Mouse (Mus musculus) forebrain, postnatal 0 days (tissue): ENCODE results near the gene Rab20. TPM values are rescaled to one million over a fixed set of nuclear protein-coding genes. Genes with fewer than 3 reads are reported as not detected.

Experiments used
- ATAC-seq: fragments of 200-750 bp; cut with Nextera tagmentation; 2 replicates; pipeline ENCODE4 v1.8.0; 2017; ENCODE audit warnings: mild to moderate bottlenecking, moderate library complexity
- DNase-seq: peaks from one replicate; pipeline ENCODE4 v3.0.0-alpha.2; 2015
- H3K27ac ChIP-seq: fragments of 300-500 bp; sonication (generic); 2 replicates; pipeline ENCODE4 v1.5.1; 2014; ENCODE audit warnings: low read depth, mild to moderate bottlenecking, antibody characterized with exemption, low read length, moderate library complexity, mixed read lengths
- H3K27me3 ChIP-seq: fragments of 300-500 bp; sonication (generic); 2 replicates; pipeline ENCODE4 v1.6.1; 2014; ENCODE audit warnings: mild to moderate bottlenecking, low read length, mixed read lengths; ENCODE audit not compliant: insufficient read depth
- H3K36me3 ChIP-seq: fragments of 300-500 bp; sonication (generic); 2 replicates; pipeline ENCODE4 v1.6.1; 2014; ENCODE audit warnings: mild to moderate bottlenecking, moderate library complexity; ENCODE audit not compliant: insufficient read depth
- H3K4me1 ChIP-seq: fragments of 300-500 bp; sonication (generic); 2 replicates; pipeline ENCODE4 v1.6.1; 2014; ENCODE audit warnings: antibody characterized with exemption; ENCODE audit not compliant: insufficient read depth
- H3K4me2 ChIP-seq: fragments of 300-500 bp; sonication (generic); 2 replicates; pipeline ENCODE4 v1.6.1; 2014; ENCODE audit warnings: low read depth, mild to moderate bottlenecking, moderate library complexity
- H3K4me3 ChIP-seq: fragments of 300-500 bp; sonication (generic); 2 replicates; pipeline ENCODE4 v1.5.1; 2014; ENCODE audit warnings: low read depth, low read length, mixed read lengths
- H3K9ac ChIP-seq: fragments of 300-500 bp; sonication (generic); 2 replicates; pipeline ENCODE4 v1.6.1; 2014; ENCODE audit warnings: mild to moderate bottlenecking
- H3K9me3 ChIP-seq: fragments of 300-500 bp; sonication (generic); 2 replicates; pipeline ENCODE4 v1.6.1; 2016; ENCODE audit warnings: low read length
- CTCF ChIP-seq: sonication (generic); IDR thresholded peaks from 2 replicates; pipeline ENCODE4 v1.5.1; 2016; ENCODE audit warnings: antibody characterized with exemption, control low read depth, low read depth
- WGBS: fragments of 180-500 bp; shearing (Covaris S2); extraction: QIAGEN DNeasy Blood & Tissue Kit; methylation state at CpG from one replicate; pipeline ENCODE4 v1.1.7; 2014; 5-methylcytosine and 5-hydroxymethylcytosine counted together
- polyA plus RNA-seq: library from polyadenylated mRNA; unstranded; fragments of >200 nt; fragmentation: Nextera tagmentation; extraction: Ambion mirVana; gene quantifications from 2 replicates; pipeline ENCODE4 v1.2.1, GENCODE M21; 2015
- total RNA-seq: library from RNA; depleted of rRNA; stranded (reverse); fragments of >200 nt; gene quantifications from 2 replicates; pipeline ENCODE4 v1.2.3, GENCODE M21; 2014

The Rab20 gene
- total and polyA plus RNA-seq, 2 experiments from 2014 or later: 0.95 to 1.6 TPM

DNA sequence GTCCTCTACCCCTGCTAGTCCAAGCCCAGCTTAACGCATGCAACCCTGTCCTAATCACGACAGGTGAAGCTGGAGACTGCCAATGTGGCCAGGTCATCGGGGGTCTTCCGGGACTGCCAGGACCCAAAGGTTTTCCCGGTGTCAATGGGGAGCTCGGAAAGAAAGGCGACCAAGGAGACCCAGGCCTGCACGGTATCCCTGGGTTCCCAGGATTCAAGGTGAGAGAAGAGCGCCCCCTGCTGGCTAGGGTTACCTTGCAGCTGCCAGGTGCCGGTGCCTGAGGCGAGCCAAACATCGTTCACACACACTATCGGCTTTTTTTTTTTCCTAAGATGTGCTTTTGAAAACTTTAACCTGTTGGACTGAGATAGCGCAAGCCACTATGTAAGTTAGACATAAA lies 57.4 kb downstream of the Rab20 start:
- Histone ChIP-seq H3K4me3 (no peak overlapping the region), H3K9ac (no peak overlapping the region), H3K27me3 (no peaks in the 10 kb centered on the region), H3K9me3 (no peaks in the 10 kb centered on the region), H3K4me2 (no peak overlapping the region), H3K27ac (no peak overlapping the region), H3K36me3 (peaks cover 14% of the 10 kb centered on the region), H3K4me1 (peaks cover 7% of the 10 kb centered on the region; the same call in 1 of the 2 replicates)
- DNase-seq (no peak), ATAC-seq (no peak)
- WGBS: 45% methylated on average over 14 of the region's 14 CpGs
- peak; percentile 65 for TF ChIP-seq CTCF

DNA sequence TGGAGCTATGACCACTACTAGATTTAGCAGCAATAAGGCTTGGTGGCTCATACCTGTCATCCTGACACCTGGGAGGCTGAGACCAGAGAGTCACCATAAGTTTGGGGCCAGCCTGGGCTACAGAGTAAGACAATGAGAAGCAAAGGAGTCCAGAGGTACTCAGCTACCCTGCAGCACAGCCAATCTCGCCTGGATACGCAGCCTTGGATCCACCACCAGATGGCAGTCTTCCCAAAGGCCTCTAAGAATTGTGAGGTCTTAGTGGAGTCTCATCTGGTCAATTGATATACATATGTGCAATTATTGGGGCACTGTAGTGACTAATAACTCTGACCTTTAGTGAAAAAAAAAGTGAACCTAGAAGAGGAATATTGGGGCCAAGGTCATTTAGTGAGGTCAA lies 58.9 kb downstream of the Rab20 start:
- DNase-seq (peak; percentile 82), ATAC-seq (peak; percentile 48; the same call in 1 of the 2 replicates)
- Histone ChIP-seq H3K4me1 (peaks cover 7% of the 10 kb centered on the region; the same call in 1 of the 2 replicates), H3K27me3 (no peaks in the 10 kb centered on the region), H3K4me2 (peak overlapping the region; percentile 21; the same call in 1 of the 2 replicates), H3K27ac (peak overlapping the region; percentile 62; the same call in 1 of the 2 replicates), H3K36me3 (peaks cover 6% of the 10 kb centered on the region; the same call in 1 of the 2 replicates), H3K9me3 (no peaks in the 10 kb centered on the region), H3K9ac (no peak overlapping the region), H3K4me3 (no peak overlapping the region)
- WGBS: 5% methylated on average over 2 of the region's 2 CpGs
- TF ChIP-seq CTCF: peak; percentile 84

DNA sequence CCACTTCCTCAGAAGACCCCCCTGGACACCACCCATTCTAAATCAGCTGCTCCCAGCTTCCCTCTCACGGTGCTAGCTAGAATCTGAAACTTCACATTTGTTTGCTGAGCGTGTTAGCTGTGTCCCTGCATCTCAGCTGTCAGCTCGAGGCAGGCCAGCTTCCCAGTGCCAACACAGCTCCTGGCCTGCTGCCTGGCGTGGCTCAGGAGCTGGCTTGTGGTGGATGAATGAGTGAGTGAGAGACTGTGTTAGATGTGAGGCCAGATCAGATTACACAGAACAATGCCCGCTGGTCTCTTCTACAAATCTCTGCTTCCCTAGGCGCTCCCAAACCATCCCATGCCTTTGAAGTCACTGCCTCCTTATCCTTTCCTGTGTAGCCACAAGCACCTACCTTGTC lies 59.3 kb downstream of the Rab20 start:
- 21% methylated on average over 6 of the region's 6 CpGs for WGBS
- Histone ChIP-seq H3K27ac (peak overlapping the region; percentile 62), H3K36me3 (peaks cover 6% of the 10 kb centered on the region; the same call in 1 of the 2 replicates), H3K9ac (0 out of 2 replicates have a peak overlapping the region, but pooled peaks have one; percentile 6), H3K4me3 (no peak overlapping the region), H3K9me3 (no peaks in the 10 kb centered on the region), H3K4me1 (peaks cover 11% of the 10 kb centered on the region), H3K4me2 (peak overlapping the region; percentile 21), H3K27me3 (no peaks in the 10 kb centered on the region)
- peak; percentile 85 for ATAC-seq
- no peak for TF ChIP-seq CTCF
- DNase-seq: peak; percentile 92

DNA sequence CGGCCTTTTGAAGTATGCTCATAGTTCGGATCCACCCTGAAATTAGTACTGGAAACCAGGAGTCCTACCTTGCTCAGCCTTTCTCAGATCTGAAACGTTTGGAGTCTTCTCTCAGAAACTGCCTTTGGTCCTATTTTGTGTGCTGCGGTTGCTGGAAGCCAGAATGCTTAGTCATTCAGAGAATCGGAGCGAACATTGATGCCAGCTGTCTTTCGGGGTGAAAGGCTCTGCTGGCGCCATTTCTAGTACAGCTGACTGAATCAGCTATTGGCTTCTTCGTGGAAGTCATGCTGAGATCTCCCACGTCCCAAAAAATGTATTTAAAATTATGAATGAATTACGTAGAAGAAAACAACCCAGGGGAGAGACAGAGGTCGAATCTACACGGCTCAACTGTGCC lies 60.7 kb downstream of the Rab20 start:
- Histone ChIP-seq H3K4me2 (no peak overlapping the region), H3K9ac (no peak overlapping the region), H3K4me3 (no peak overlapping the region), H3K27ac (no peak overlapping the region), H3K27me3 (no peaks in the 10 kb centered on the region), H3K4me1 (peaks cover 16% of the 10 kb centered on the region), H3K36me3 (no peaks in the 10 kb centered on the region), H3K9me3 (no peaks in the 10 kb centered on the region)
- DNase-seq (peak; percentile 63), ATAC-seq (no peak)
- no peak for TF ChIP-seq CTCF
- 42% methylated on average over 13 of the region's 13 CpGs for WGBS

DNA sequence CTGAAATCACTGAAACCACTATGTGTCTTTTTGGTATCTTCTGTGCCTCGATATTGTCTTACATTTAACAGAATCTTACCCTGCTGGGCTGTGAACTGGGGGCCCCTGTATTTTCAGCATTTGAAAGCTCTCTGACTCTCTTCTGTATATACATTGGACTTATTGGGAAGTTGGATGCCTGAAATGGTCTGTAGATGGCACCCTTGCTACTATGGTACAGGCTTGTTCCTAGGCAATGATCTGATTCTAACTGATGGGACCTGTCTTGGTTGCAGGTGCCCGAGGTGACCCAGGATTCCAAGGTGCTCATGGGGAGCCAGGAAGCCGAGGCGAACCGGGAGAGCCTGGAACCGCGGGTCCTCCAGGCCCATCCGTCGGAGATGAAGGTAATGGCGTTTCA lies 63.4 kb downstream of the Rab20 start:
- Histone ChIP-seq H3K36me3 (no peaks in the 10 kb centered on the region), H3K4me2 (no peak overlapping the region), H3K27me3 (no peaks in the 10 kb centered on the region), H3K4me1 (peaks cover 16% of the 10 kb centered on the region), H3K27ac (no peak overlapping the region), H3K4me3 (no peak overlapping the region), H3K9ac (no peak overlapping the region), H3K9me3 (no peaks in the 10 kb centered on the region)
- 90% methylated on average over 10 of the region's 10 CpGs for WGBS
- peak; percentile 35 for DNase-seq
- peak; percentile 57 for TF ChIP-seq CTCF
- no peak for ATAC-seq

DNA sequence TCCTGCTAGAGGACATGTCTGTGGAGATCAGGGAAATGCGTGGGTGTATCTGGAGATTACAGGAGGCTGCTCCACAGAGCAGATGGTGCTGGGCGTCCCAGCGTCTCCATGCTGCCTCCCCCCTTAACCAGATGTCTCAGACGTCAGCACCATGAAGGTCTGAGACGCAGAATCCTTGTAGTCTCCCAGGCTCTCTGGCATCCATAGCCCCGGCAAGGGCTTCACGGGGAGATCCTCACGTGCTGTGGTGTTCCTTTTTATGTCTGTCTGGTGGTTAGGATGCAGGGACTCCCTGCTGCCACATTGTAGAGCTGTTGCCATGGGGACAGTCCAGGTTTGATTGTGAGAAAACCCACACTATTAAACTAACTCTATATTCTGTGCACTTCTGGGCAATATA lies 64.2 kb downstream of the Rab20 start:
- DNase-seq: peak; percentile 68

DNA sequence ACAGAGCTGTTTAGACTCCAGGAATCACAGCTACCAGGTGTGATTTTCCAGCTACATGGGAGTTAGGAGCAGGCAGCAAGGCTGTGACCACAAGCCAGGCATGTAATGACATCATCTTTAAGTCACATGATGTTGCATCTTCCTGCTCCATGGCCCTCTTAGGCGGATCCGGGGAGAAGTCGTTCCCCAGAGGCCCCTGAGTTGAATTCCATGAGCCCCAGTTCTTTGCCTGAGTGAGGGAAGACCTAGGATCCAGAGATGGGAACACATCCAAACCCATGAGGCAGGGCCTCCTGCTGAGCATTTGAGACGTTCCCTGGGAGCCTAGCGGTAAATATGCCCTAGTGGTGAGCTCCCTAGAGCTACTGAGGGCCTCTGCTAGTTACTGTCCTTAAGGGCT lies 66.1 kb downstream of the Rab20 start:
- no peak for ATAC-seq
- Histone ChIP-seq H3K9ac (no peak overlapping the region), H3K36me3 (0 out of 2 replicates have a peak, but pooled peaks cover 6% of the 10 kb centered on the region), H3K27me3 (no peaks in the 10 kb centered on the region), H3K27ac (no peak overlapping the region), H3K4me1 (peaks cover 9% of the 10 kb centered on the region), H3K9me3 (no peaks in the 10 kb centered on the region), H3K4me2 (no peak overlapping the region), H3K4me3 (no peak overlapping the region)
- TF ChIP-seq CTCF: no peak
- DNase-seq: no peak
- 59% methylated on average over 5 of the region's 5 CpGs for WGBS

More for the DNA sequence above, 64.2 kb downstream of the Rab20 start:
- Histone ChIP-seq H3K4me1 (peaks cover 16% of the 10 kb centered on the region), H3K9ac (no peak overlapping the region), H3K4me3 (no peak overlapping the region), H3K27ac (peak overlapping the region; percentile 51), H3K27me3 (no peaks in the 10 kb centered on the region), H3K4me2 (no peak overlapping the region; the same call in 1 of the 2 replicates), H3K9me3 (no peaks in the 10 kb centered on the region), H3K36me3 (no peaks in the 10 kb centered on the region)
- no peak for TF ChIP-seq CTCF
- ATAC-seq: peak; percentile 69
- whole genome bisulfite sequencing: 11% methylated on average over 8 of the region's 8 CpGs
